Mouse (Mus musculus) small intestine, adult 2 months (tissue): ENCODE results near the gene Cacna2d4.

Source experiments
- CTCF ChIP-seq: fragments of 200-500 bp; IDR thresholded peaks from 2 replicates; pipeline ENCODE4 v1.5.1; 2012; ENCODE audit warnings: low read depth, mild to moderate bottlenecking, control low read depth, inconsistent platforms, low read length, moderate library complexity, mixed read lengths; ENCODE audit not compliant: insufficient replicate concordance, insufficient read length; ENCODE audit errors: extremely low read depth
- POLR2A ChIP-seq: fragments of 200-500 bp; IDR thresholded peaks from 2 replicates; pipeline ENCODE4 v1.6.1; 2012; ENCODE audit warnings: low read depth, mild to moderate bottlenecking, control low read depth, inconsistent platforms, low read length, moderate library complexity

DNA sequence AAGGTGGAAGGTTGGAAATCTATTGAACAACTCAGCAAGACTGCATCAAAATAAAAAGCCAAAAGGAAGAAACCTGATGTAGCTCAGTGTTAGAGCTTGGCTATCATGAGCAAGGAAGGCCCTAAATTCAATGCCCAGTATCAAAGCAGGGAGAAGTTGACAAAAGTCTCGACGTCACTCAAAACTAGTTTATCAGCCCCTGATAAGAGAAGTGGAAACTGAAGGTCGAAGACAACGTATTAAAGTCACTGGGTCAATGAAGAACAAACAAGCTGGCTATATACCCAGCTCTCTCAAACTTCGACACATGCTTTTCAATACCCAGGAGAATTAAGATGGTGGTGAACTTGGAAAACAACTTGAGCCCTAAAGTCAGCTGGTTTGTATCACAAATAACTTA, 135.9 kb downstream of the Cacna2d4 start:
- TF ChIP-seq CTCF (no peak), POLR2A (no peak)
